Mouse (Mus musculus) heart, embryonic 14.5 days (tissue): ENCODE results near the gene Wnt10b. TPM values are rescaled to one million over a fixed set of nuclear protein-coding genes. Genes with fewer than 3 reads are reported as not detected.

Experiments used
- ATAC-seq: fragments of 200-750 bp; cut with Nextera tagmentation; 2 replicates; pipeline ENCODE4 v1.8.0; 2017; ENCODE audit warnings: low read depth, moderate TSS enrichment; ENCODE audit not compliant: insufficient number of reproducible peaks, insufficient read depth, low FRiP score
- H3K27ac ChIP-seq, 2 experiments: fragments of 200-500 bp in 1 of 2; fragments of 300-500 bp in 1 of 2; sonication (generic) in 1 of 2; replicated peaks in 1 of 2; 2 replicates each; pipeline ENCODE4 v1.5.1; 2012 to 2014; ENCODE audit warnings: low read depth in 2 of 2, low read length in 2 of 2, control low read depth in 1 of 2, mild to moderate bottlenecking in 1 of 2, mixed read lengths in 1 of 2; ENCODE audit not compliant: control insufficient read depth in 1 of 2, insufficient read depth in 1 of 2
- H3K27me3 ChIP-seq: fragments of 300-500 bp; sonication (generic); 2 replicates; pipeline ENCODE4 v1.6.1; 2014; ENCODE audit warnings: mild to moderate bottlenecking, low read length, control low read depth; ENCODE audit not compliant: control insufficient read depth, insufficient read depth
- H3K36me3 ChIP-seq: fragments of 300-500 bp; sonication (generic); 2 replicates; pipeline ENCODE4 v1.6.1; 2014; ENCODE audit warnings: mild to moderate bottlenecking, control low read depth, low read length, mixed read lengths; ENCODE audit not compliant: control insufficient read depth, insufficient read depth
- H3K4me1 ChIP-seq, 2 experiments: fragments of 200-500 bp in 1 of 2; fragments of 300-500 bp in 1 of 2; sonication (generic) in 1 of 2; 2 replicates each; pipeline ENCODE4 v1.6.1; 2012 to 2014; ENCODE audit warnings: low read length in 2 of 2, control low read depth in 1 of 2, mixed read lengths in 1 of 2; ENCODE audit not compliant: control insufficient read depth in 2 of 2, insufficient read depth in 2 of 2
- H3K4me2 ChIP-seq: fragments of 300-500 bp; sonication (generic); 2 replicates; pipeline ENCODE4 v1.6.1; 2014; ENCODE audit warnings: mild to moderate bottlenecking, low read length
- H3K4me3 ChIP-seq, 2 experiments: fragments of 200-500 bp in 1 of 2; fragments of 300-500 bp in 1 of 2; sonication (generic) in 1 of 2; 2 replicates each; pipeline ENCODE4 v1.5.1; 2012 to 2014; ENCODE audit warnings: low read length in 2 of 2, mild to moderate bottlenecking in 2 of 2, control low read depth in 1 of 2, low read depth in 1 of 2, moderate library complexity in 1 of 2; ENCODE audit not compliant: control insufficient read depth in 1 of 2, insufficient read depth in 1 of 2
- H3K9ac ChIP-seq: fragments of 300-500 bp; sonication (generic); 2 replicates; pipeline ENCODE4 v1.6.1; 2014; ENCODE audit warnings: mild to moderate bottlenecking, low read length
- H3K9me3 ChIP-seq: fragments of 300-500 bp; sonication (generic); 2 replicates; pipeline ENCODE4 v1.6.1; 2016; ENCODE audit warnings: low read length, control low read depth; ENCODE audit not compliant: control insufficient read depth
- WGBS: fragments of 180-500 bp; shearing (Covaris S2); extraction: QIAGEN DNeasy Blood & Tissue Kit; methylation state at CpG from one replicate; pipeline ENCODE4 v1.1.7; 2014; 5-methylcytosine and 5-hydroxymethylcytosine counted together
- polyA plus RNA-seq: library from polyadenylated mRNA; unstranded; fragments of >200 nt; fragmentation: Nextera tagmentation; extraction: Ambion mirVana; gene quantifications from 2 replicates; pipeline ENCODE4 v1.2.1, GENCODE M21; 2014

The Wnt10b gene
- polyA plus RNA-seq, result not detected in 2 replicates

GRCm38 (mm10) chr15:98777762-98778161, at the start of gene Wnt10b:
Gene Wnt10b (minus strand): TSS chr15:98778150.
- no peak within 1 kb of the TSS for H3K27ac ChIP-seq
- H3K9me3 ChIP-seq, result no peaks in the 10 kb centered on the region
- peaks cover 97% of the 10 kb centered on the region for H3K27me3 ChIP-seq
- peaks cover 5 to 29% of the 10 kb centered on the region in 2 experiments; a peak in 3 of 4 replicates for H3K4me1 ChIP-seq
- H3K9ac ChIP-seq, result peak within 1 kb of the TSS; percentile 34; the same call in 1 of the 2 replicates
- under 1% methylated on average over 33 of the region's 33 CpGs for WGBS
- H3K36me3 ChIP-seq, result no peaks in the 10 kb centered on the region
- H3K4me3 ChIP-seq, result peak within 1 kb of the TSS; percentile 23 to 31; a peak in 3 of 4 replicates
- ATAC-seq, result no peak
- H3K4me2 ChIP-seq, result peak within 1 kb of the TSS; percentile 57

- no peak overlapping the region for H3K4me3 ChIP-seq
Observed at GRCm38 (mm10) chr15:98827611-98828011, 49.7 kb upstream of the Wnt10b start.

GRCm38 (mm10) chr15:98823434-98823833, 45.5 kb upstream of the Wnt10b start:
- Histone ChIP-seq H3K9ac (no peak overlapping the region), H3K4me3 (no peak overlapping the region), H3K27ac (no peak overlapping the region), H3K4me1 (peaks cover 9 to 25% of the 10 kb centered on the region in 2 experiments), H3K36me3 (peaks cover 65% of the 10 kb centered on the region), H3K9me3 (no peaks in the 10 kb centered on the region), H3K27me3 (no peaks in the 10 kb centered on the region), H3K4me2 (no peak overlapping the region)
- no peak for ATAC-seq
- WGBS, result 61% methylated on average over 3 of the region's 3 CpGs

More at GRCm38 (mm10) chr15:98827611-98828011, 49.7 kb upstream of the Wnt10b start:
- no peak overlapping the region; a peak in 1 of 4 replicates for H3K27ac ChIP-seq
- H3K9ac ChIP-seq, result no peak overlapping the region
- peaks cover 10 to 21% of the 10 kb centered on the region in 2 experiments for H3K4me1 ChIP-seq
- 74% methylated on average over 7 of the region's 7 CpGs for WGBS
- no peaks in the 10 kb centered on the region for H3K27me3 ChIP-seq
- H3K9me3 ChIP-seq, result no peaks in the 10 kb centered on the region
- H3K4me2 ChIP-seq, result no peak overlapping the region
- ATAC-seq, result no peak
- peaks cover 37% of the 10 kb centered on the region for H3K36me3 ChIP-seq

DNA sequence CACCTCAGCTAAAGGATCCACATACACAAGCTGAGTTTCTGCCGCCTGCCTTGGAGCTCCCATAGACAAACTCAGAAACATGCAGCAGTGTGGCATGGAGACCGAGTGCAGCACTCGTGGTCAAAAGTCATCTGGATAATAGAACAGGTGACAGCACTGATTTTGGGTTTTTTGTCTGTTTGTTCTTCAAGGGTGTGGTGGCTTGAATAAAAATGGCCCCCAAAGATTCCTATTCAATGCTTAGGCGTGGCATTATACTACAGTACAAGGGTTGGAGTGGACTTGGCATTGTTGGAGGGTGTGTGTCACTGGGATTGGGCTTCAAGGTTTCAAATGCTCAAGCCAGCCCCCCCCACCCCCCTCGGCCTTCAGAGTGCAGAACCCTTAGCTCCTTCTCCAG, 44.2 kb upstream of the Wnt10b start:
- 91% methylated on average over 5 of the region's 5 CpGs for WGBS
- ATAC-seq, result no peak
- H3K9ac ChIP-seq, result no peak overlapping the region
- H3K4me3 ChIP-seq, result no peak overlapping the region
- H3K4me1 ChIP-seq, result peaks cover 5 to 16% of the 10 kb centered on the region in 2 experiments; a peak in 3 of 4 replicates
- peaks cover 62% of the 10 kb centered on the region for H3K36me3 ChIP-seq
- H3K27me3 ChIP-seq, result no peaks in the 10 kb centered on the region
- no peak overlapping the region for H3K27ac ChIP-seq
- H3K9me3 ChIP-seq, result no peaks in the 10 kb centered on the region
- H3K4me2 ChIP-seq, result no peak overlapping the region

GRCm38 (mm10) chr15:98821403-98821802, 43.5 kb upstream of the Wnt10b start:
- 45% methylated on average over 10 of the region's 10 CpGs for WGBS
- peaks cover 68% of the 10 kb centered on the region for H3K36me3 ChIP-seq
- H3K27ac ChIP-seq, result no peak overlapping the region

DNA sequence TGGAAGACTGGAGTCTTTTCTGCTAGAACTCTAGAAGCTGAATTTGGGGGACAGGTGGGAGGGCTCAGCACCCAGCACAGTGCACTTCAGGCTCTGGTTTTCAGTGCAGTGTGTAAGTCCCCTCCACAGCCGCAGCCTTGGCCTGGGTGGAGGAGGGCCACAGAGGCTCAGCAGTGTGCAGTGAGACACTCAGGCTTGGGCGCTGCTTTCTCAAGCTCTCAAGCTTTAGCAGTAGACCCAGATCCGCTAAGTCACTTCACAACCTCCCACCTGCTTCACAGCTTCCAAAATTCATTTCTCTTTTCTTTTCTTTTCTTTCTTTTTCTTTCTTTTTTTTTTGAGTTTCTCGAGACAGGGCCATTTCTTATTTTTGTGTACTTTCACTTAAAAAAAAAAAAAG, 43.0 kb upstream of the Wnt10b start:
- H3K4me1 ChIP-seq, result peaks cover 5 to 11% of the 10 kb centered on the region in 2 experiments; a peak in 3 of 4 replicates
- peaks cover 72% of the 10 kb centered on the region for H3K36me3 ChIP-seq

More at GRCm38 (mm10) chr15:98821403-98821802, 43.5 kb upstream of the Wnt10b start:
- Histone ChIP-seq H3K4me1 (peaks cover 5 to 11% of the 10 kb centered on the region in 2 experiments; a peak in 3 of 4 replicates), H3K4me3 (no peak overlapping the region), H3K27me3 (no peaks in the 10 kb centered on the region), H3K9me3 (no peaks in the 10 kb centered on the region), H3K4me2 (no peak overlapping the region), H3K9ac (no peak overlapping the region)
- ATAC-seq, result no peak

DNA sequence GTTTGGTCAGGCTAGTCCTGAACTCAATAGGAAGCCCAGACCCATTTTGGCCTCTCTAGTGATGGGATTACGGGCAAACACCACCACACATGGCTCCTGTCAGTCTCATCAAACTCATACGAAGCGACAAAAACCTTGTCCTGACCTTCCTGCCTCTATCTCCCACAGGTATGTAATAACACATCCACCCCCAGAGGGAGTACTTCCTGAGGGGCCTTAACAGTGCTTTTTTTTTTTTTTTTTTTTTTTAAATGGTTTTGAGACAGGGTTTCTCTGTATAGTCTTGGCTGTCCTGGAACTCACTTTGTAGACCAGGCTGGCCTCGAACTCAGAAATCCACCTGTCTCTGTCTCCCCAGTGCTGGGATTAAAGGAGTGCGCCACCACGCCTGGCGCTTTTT, 40.2 kb upstream of the Wnt10b start:
- Histone ChIP-seq H3K27me3 (no peaks in the 10 kb centered on the region), H3K9me3 (no peaks in the 10 kb centered on the region), H3K27ac (no peak overlapping the region), H3K36me3 (peaks cover 74% of the 10 kb centered on the region), H3K4me2 (no peak overlapping the region), H3K9ac (no peak overlapping the region), H3K4me3 (no peak overlapping the region), H3K4me1 (peaks cover 5 to 11% of the 10 kb centered on the region in 2 experiments; a peak in 3 of 4 replicates)
- WGBS, result 91% methylated on average over 7 of the region's 7 CpGs
- no peak for ATAC-seq

More for the DNA sequence above, 43.0 kb upstream of the Wnt10b start:
- H3K9me3 ChIP-seq, result no peaks in the 10 kb centered on the region
- 66% methylated on average over 4 of the region's 4 CpGs for WGBS
- H3K27me3 ChIP-seq, result no peaks in the 10 kb centered on the region
- ATAC-seq, result no peak
- H3K27ac ChIP-seq, result peak overlapping the region; percentile 7 to 48; a peak in 1 of 4 replicates
- peak overlapping the region; percentile 51; the same call in 1 of the 2 replicates for H3K9ac ChIP-seq
- no peak overlapping the region for H3K4me3 ChIP-seq
- no peak overlapping the region for H3K4me2 ChIP-seq
